ENCODE assay signal across 15 mouse cellular contexts in genomic region chr2:62548104-62548503, GRCm38 (mm10).
"Had no signal": no experiment of that assay in that cellular context is flagged by ENCODE, and none has a peak within 500 bp of the region (broad histone marks: within the 10 kb centered on the region; RNA-seq: fewer than 3 reads in every experiment).

No protein-coding gene starts in this region.

- DNase-seq: liver, postnatal 0 days; lung, adult 2 months; lung, postnatal 14 days; lung, postnatal 36 days; retina, postnatal 1 day; right cerebral cortex, adult 18-20 months; right cerebral cortex, postnatal 25 days; right cerebral cortex, postnatal 4 days; spleen, adult 18-20 months; thymus, adult 2 months; thymus, postnatal 25 days; thymus, postnatal 4 days had no signal

- ATAC-seq: liver, postnatal 0 days; lung, postnatal 0 days; midbrain, embryonic 13.5 days; midbrain, embryonic 15.5 days had no signal
